Mouse (Mus musculus): Measurements from ENCODE around the gene Rnf213. TPM values are rescaled to one million over a fixed set of nuclear protein-coding genes. Genes with fewer than 3 reads are reported as not detected.
"Not testable (repeated sequence)": the region's sequence is repeated elsewhere in the genome, so short reads cannot be mapped to it uniquely, and the experiment has no call there.

Rnf213 gene
- polyA plus RNA-seq, 1 experiment from 2014 or later, result 1.8 TPM

DNA sequence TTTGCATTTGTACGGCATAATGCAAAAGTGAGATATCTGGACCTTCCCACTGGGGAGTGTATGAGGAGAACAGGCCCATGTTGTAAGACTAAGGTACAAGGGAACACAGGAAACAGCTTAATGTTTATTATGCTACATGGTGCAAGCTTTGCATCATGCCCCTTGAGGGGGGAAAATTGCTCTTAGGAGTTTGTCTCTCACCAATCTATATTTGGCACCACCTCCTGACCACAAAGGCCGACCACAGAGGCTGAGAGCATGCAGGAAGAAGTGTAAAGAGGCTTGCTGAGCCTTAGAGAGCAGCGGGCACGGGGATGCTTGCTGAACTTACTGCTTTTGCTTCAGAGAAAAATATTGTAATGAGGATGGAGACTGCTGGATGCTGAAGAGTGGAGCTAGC is 8.0 kb upstream of the Rnf213 start:
- DNase-seq (ENCODE audit: low spot score), result no peak
- Histone ChIP-seq H3K36me3 (ENCODE audit: control insufficient read depth, insufficient read depth, low read length) (no peaks in the 10 kb centered on the region), H3K4me3 (ENCODE audit: low read depth, low read length) (no peak overlapping the region), H3K9me3 (ENCODE audit: control insufficient read depth, low read length) (no peaks in the 10 kb centered on the region), H3K27me3 (ENCODE audit: control insufficient read depth, insufficient read depth, low read length) (peaks cover 10% of the 10 kb centered on the region), H3K4me2 (ENCODE audit: low read depth, low read length, severe bottlenecking) (no peak overlapping the region), H3K4me1 (replicated peaks; ENCODE audit: control insufficient read depth, insufficient read depth, low read length) (peaks cover under 1% of the 10 kb centered on the region; the same call in 1 of the 2 replicates), H3K9ac (ENCODE audit: low read length) (no peak overlapping the region), H3K27ac (ENCODE audit: low read depth, low read length) (no peak overlapping the region)
- no peak for ATAC-seq (replicated peaks; ENCODE audit: low FRiP score)
- WGBS, result 83% methylated on average over 4 of the region's 4 CpGs

DNA sequence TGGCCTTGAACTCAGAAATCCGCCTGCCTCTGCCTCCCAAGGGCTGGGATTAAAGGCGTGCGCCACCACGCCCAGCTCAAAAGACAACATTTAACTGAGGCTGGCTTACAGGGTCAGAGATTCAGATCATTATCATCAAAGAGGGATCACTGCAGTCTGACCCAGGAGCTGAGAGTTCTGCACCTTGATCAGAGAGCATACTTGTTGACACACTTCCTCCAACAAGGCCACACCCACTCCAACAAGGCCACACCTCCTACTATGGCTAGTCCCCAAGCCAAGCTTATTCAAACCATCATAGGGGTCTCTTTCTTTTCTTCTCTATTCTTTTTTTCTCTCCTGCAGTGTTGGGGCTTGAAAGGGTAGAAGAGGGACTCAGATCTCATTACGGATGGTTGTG is 6.6 kb upstream of the Rnf213 start:
- WGBS, result 92% methylated on average over 5 of the region's 5 CpGs
- H3K9me3 ChIP-seq (ENCODE audit: control insufficient read depth, low read length), result no peaks in the 10 kb centered on the region
- no peak overlapping the region for H3K9ac ChIP-seq (ENCODE audit: low read length)
- no peak overlapping the region for H3K4me2 ChIP-seq (ENCODE audit: low read depth, low read length, severe bottlenecking)
- H3K4me1 ChIP-seq (replicated peaks; ENCODE audit: control insufficient read depth, insufficient read depth, low read length), result peaks cover 6% of the 10 kb centered on the region
- ATAC-seq (replicated peaks; ENCODE audit: low FRiP score), result no peak
- H3K4me3 ChIP-seq (ENCODE audit: low read depth, low read length), result no peak overlapping the region
- no peak overlapping the region for H3K27ac ChIP-seq (ENCODE audit: low read depth, low read length)
- no peak for DNase-seq (ENCODE audit: low spot score)
- peaks cover 24% of the 10 kb centered on the region for H3K27me3 ChIP-seq (ENCODE audit: control insufficient read depth, insufficient read depth, low read length)
- no peaks in the 10 kb centered on the region for H3K36me3 ChIP-seq (ENCODE audit: control insufficient read depth, insufficient read depth, low read length)

DNA sequence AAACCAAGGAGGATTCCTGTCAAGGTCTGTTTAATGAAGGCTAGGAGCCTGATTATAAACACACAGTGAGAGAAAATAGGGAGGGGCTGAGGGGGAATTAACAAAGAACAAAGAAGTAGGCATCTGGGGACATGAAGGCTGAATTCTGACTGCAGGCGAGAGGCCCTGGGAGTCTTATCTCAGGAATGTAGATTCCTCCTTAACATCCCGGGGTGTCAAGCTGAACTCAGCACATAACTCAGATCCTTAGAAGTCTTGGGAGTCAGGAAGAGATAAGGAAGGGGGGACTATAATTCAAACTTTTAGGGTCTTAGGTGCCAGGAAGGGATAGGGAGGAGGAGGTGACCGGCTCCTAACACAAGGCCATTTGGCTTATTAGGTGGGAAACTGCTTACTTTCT is 5.6 kb upstream of the Rnf213 start:
- not testable (repeated sequence) for H3K36me3 ChIP-seq (ENCODE audit: control insufficient read depth, insufficient read depth, low read length); H3K4me2 ChIP-seq (ENCODE audit: low read depth, low read length, severe bottlenecking); H3K9me3 ChIP-seq (ENCODE audit: control insufficient read depth, low read length); H3K4me1 ChIP-seq (replicated peaks; ENCODE audit: control insufficient read depth, insufficient read depth, low read length); H3K9ac ChIP-seq (ENCODE audit: low read length); H3K27ac ChIP-seq (ENCODE audit: low read depth, low read length); ATAC-seq (replicated peaks; ENCODE audit: low FRiP score); DNase-seq (ENCODE audit: low spot score); H3K4me3 ChIP-seq (ENCODE audit: low read depth, low read length)
- peaks cover 33% of the 10 kb centered on the region for H3K27me3 ChIP-seq (ENCODE audit: control insufficient read depth, insufficient read depth, low read length)
- 30% methylated on average over 3 of the region's 3 CpGs for WGBS

DNA sequence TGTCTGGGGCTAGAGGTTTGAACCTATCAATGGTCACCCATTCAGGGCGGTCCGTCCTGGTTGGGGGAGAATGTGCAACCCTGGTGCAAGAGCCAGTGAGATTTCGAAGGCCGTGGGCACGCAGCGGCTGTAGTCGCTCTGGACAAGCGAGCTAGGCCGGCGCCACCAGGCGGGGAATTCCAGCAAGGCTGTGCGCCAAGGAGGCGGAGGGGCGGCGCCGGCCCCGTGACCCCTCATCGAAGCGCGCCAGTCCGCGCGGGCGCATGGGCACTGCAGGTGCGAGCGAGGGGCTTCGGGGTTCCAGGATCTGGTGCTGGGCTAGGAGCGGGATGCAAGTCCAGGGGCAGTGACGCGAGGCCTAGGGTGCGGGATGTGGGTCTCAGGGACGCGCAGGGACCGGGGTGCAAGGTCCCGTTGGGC is 3.0 kb upstream of the Rnf213 start:
- H3K4me1 ChIP-seq (replicated peaks; ENCODE audit: control insufficient read depth, insufficient read depth, low read length), result peaks cover 6% of the 10 kb centered on the region
- peak overlapping the region; percentile 53 for H3K4me3 ChIP-seq (ENCODE audit: low read depth, low read length)
- peak overlapping the region; percentile 97 for H3K4me2 ChIP-seq (ENCODE audit: low read depth, low read length, severe bottlenecking)
- H3K27ac ChIP-seq (ENCODE audit: low read depth, low read length), result no peak overlapping the region
- peak overlapping the region; percentile 61 for H3K9ac ChIP-seq (ENCODE audit: low read length)
- H3K9me3 ChIP-seq (ENCODE audit: control insufficient read depth, low read length), result no peaks in the 10 kb centered on the region
- H3K36me3 ChIP-seq (ENCODE audit: control insufficient read depth, insufficient read depth, low read length), result no peaks in the 10 kb centered on the region
- WGBS, result under 1% methylated on average over 35 of the region's 35 CpGs
- DNase-seq (ENCODE audit: low spot score) (peak; percentile 87), ATAC-seq (replicated peaks; ENCODE audit: low FRiP score) (peak; percentile 66)
- H3K27me3 ChIP-seq (ENCODE audit: control insufficient read depth, insufficient read depth, low read length), result peaks cover 51% of the 10 kb centered on the region

DNA sequence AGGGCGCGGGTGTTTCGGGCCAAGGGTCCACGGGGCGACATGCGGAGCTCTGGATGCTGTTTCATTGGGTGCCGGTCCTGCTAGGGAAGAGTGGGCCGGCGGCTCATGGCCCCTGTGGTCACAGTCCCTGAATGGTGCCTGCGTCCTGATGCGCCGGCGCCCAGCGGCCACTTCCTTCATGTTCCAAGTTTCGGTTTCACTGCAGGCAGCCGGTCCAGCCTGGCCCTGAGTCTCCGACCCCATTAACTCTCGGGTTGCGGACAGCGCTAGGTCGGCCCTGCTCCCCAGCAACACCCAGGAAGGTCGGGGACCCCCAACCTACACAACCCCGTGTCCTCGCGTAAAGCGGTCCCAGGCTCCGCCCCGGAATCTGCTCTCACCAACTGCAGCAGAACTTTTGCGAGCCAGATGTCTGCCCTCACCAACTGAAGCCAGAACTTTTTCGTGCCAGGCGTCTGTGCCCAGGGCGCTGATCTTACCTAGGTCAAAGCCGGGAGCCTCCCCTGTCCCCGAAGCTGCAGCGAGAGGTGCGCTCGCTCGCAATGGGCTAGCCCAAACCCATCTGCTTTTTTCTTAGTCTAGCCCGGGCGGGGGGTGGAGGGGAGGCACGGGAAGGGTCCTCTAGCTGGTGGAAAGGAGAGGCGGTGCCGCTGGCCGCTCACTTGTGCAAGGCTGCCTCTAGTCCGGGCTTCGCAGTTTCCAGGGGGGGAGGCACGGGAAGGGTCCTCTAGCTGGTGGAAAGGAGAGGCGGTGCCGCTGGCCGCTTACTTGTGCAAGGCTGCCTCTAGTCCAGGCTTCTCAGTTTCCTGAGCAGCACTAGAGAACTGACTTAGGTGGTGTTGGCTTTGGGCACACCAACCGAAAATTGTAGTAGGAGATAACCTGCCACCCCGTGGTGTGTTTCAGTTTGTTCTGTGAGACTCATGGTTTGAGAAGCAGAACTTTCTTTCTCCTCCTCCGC is 2.3 kb upstream of the Rnf213 start:
- 2% methylated on average over 53 of the region's 53 CpGs for WGBS
- peak overlapping the region; percentile 53 for H3K4me3 ChIP-seq (ENCODE audit: low read depth, low read length)
- peaks cover 57% of the 10 kb centered on the region for H3K27me3 ChIP-seq (ENCODE audit: control insufficient read depth, insufficient read depth, low read length)
- peak; percentile 65 for DNase-seq (ENCODE audit: low spot score)
- H3K4me1 ChIP-seq (replicated peaks; ENCODE audit: control insufficient read depth, insufficient read depth, low read length), result peaks cover 6% of the 10 kb centered on the region
- peak overlapping the region; percentile 97 for H3K4me2 ChIP-seq (ENCODE audit: low read depth, low read length, severe bottlenecking)
- peak overlapping the region; percentile 61 for H3K9ac ChIP-seq (ENCODE audit: low read length)
- no peak overlapping the region for H3K27ac ChIP-seq (ENCODE audit: low read depth, low read length)
- ATAC-seq (replicated peaks; ENCODE audit: low FRiP score), result peak; percentile 13; the same call in 1 of the 2 replicates
- H3K9me3 ChIP-seq (ENCODE audit: control insufficient read depth, low read length), result no peaks in the 10 kb centered on the region
- no peaks in the 10 kb centered on the region for H3K36me3 ChIP-seq (ENCODE audit: control insufficient read depth, insufficient read depth, low read length)

DNA sequence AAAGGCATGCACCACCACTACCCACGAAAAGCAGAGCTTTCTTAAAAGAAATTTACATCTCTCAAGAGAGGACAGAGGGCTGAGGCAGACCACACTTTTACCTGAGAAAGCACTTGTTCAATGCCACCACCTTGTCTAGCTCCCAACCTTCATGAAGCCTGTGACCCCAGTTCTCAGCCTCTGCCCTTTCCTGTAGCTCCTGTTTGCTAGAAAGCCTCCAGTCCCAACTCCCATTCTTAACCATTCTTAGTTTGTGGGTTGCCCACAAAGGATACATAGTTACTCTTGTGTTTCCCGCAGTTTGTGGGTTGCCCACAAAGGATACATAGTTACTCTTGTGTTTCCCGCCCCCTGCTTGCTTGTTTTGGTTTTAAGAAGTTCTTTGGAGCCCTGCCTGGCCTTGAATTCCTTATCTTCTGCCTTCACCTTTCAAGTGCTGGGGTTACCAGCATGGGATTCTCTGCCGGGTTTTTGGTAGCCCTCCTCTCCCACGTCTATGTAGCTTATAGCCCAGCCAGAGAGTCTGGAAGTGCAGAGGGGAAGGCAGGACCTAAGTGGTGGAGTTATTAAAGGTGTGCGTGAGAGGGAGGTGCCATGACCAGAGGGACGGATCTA is 1.4 kb upstream of the Rnf213 start:
- Histone ChIP-seq H3K27ac (ENCODE audit: low read depth, low read length) (no peak overlapping the region), H3K9ac (ENCODE audit: low read length) (no peak overlapping the region), H3K4me2 (ENCODE audit: low read depth, low read length, severe bottlenecking) (no peak overlapping the region), H3K4me3 (ENCODE audit: low read depth, low read length) (no peak overlapping the region), H3K4me1 (replicated peaks; ENCODE audit: control insufficient read depth, insufficient read depth, low read length) (peaks cover 8% of the 10 kb centered on the region), H3K36me3 (ENCODE audit: control insufficient read depth, insufficient read depth, low read length) (no peaks in the 10 kb centered on the region), H3K27me3 (ENCODE audit: control insufficient read depth, insufficient read depth, low read length) (peaks cover 67% of the 10 kb centered on the region), H3K9me3 (ENCODE audit: control insufficient read depth, low read length) (no peaks in the 10 kb centered on the region)
- DNase-seq (ENCODE audit: low spot score), result no peak
- ATAC-seq (replicated peaks; ENCODE audit: low FRiP score), result no peak
- WGBS, result 33% methylated on average over 7 of the region's 7 CpGs

DNA sequence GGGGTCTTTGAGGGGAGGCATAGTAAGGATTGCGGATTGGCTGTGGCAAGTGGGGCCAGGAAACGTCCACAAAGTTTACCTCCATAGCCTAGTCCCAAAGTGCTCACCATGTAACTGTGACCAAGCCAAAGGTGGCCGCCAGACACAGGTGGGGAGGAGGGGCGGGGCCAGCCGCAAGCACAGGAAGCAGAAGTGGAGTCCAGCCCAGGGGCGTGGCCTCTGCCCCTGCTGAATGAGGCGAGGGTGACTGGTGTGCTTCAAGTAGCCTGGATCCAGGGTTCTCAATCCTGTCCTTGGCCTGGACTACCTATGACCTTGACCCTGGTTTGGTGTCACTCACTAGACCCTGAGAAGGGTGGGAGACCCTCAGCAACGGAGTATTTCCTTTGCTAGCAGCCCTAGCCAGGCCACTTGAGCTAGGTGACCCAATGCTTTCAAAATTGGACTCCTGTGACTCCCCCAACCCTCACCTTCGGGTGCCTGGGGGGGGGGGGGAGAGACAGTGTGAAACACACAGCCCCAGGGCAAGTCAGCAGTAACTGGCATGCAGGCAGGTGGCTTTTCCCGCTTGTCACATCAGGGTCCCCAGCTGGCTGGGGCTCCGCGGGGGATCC is 792 bp upstream of the Rnf213 start:
- H3K4me2 ChIP-seq (ENCODE audit: low read depth, low read length, severe bottlenecking), result no peak overlapping the region
- 9% methylated on average over 12 of the region's 12 CpGs for WGBS
- peaks cover 8% of the 10 kb centered on the region for H3K4me1 ChIP-seq (replicated peaks; ENCODE audit: control insufficient read depth, insufficient read depth, low read length)
- no peak overlapping the region for H3K9ac ChIP-seq (ENCODE audit: low read length)
- no peak overlapping the region for H3K4me3 ChIP-seq (ENCODE audit: low read depth, low read length)
- ATAC-seq (replicated peaks; ENCODE audit: low FRiP score), result no peak
- H3K9me3 ChIP-seq (ENCODE audit: control insufficient read depth, low read length), result no peaks in the 10 kb centered on the region
- peaks cover 69% of the 10 kb centered on the region for H3K27me3 ChIP-seq (ENCODE audit: control insufficient read depth, insufficient read depth, low read length)
- H3K36me3 ChIP-seq (ENCODE audit: control insufficient read depth, insufficient read depth, low read length), result no peaks in the 10 kb centered on the region
- peak; percentile 65 for DNase-seq (ENCODE audit: low spot score)
- H3K27ac ChIP-seq (ENCODE audit: low read depth, low read length), result no peak overlapping the region

DNA sequence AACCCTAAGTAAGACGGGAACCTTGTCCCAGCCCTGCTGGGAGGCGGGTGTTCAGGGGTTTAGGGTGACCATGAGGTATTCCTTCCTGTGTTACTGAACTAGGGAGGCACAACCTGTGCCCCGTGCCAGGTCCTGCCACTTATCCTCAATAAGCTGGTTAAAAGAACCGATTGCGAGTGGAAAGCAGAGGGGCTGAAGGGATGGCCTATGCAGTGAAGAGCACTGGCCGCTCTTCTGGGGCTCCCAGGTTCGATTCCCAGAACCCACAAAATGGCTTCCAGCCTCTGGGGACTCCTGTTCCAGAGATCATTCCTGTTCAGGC is 544 bp downstream of the Rnf213 start:
- no peak for ATAC-seq (replicated peaks; ENCODE audit: low FRiP score)

More for the DNA sequence above, 544 bp downstream of the Rnf213 start:
- peaks cover 8% of the 10 kb centered on the region for H3K4me1 ChIP-seq (replicated peaks; ENCODE audit: control insufficient read depth, insufficient read depth, low read length)
- peaks cover 68% of the 10 kb centered on the region for H3K27me3 ChIP-seq (ENCODE audit: control insufficient read depth, insufficient read depth, low read length)
- WGBS, result 28% methylated on average over 7 of the region's 7 CpGs
- no peak overlapping the region for H3K27ac ChIP-seq (ENCODE audit: low read depth, low read length)
- no peak overlapping the region for H3K9ac ChIP-seq (ENCODE audit: low read length)
- no peaks in the 10 kb centered on the region for H3K36me3 ChIP-seq (ENCODE audit: control insufficient read depth, insufficient read depth, low read length)
- H3K4me3 ChIP-seq (ENCODE audit: low read depth, low read length), result peak overlapping the region; percentile 33
- no peak for DNase-seq (ENCODE audit: low spot score)
- no peaks in the 10 kb centered on the region for H3K9me3 ChIP-seq (ENCODE audit: control insufficient read depth, low read length)
- H3K4me2 ChIP-seq (ENCODE audit: low read depth, low read length, severe bottlenecking), result peak overlapping the region; percentile 70

Measured in forebrain, embryonic 11.5 days (tissue).